ENCODE assay signal across 13 mouse cellular contexts in the genomic region with DNA sequence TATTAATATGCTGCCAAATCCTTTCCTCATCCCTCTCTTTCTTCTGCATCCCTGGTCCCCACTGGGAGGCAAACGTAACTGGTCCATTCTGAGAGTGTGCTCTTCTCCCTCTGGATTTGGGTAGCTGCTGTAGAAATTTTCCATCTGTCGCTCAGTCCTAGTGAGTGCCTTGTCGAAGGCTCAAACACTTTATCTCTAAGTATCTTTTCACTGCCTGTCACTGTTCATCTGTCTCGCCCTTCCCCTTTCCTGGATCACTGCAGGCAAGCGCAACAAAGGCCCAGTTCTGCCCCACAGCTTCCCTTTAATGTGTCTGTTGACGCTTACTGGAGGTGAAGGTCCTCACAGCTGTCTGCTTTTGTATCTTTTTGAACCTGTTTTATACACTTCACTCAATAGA. TPM values are rescaled to one million over a fixed set of nuclear protein-coding genes. Genes with fewer than 3 reads are reported as not detected.
A peak's percentile ranks its signal among the peaks of the same experiment; 100 is the strongest.
DNase-seq lines count a peak whose midpoint lies in the region; ATAC-seq and TF ChIP-seq lines count a peak whose summit lies in the region.
"Had no signal": no experiment of that assay in that cellular context is flagged by ENCODE, and none has a peak within 500 bp of the region (broad histone marks: within the 10 kb centered on the region; RNA-seq: fewer than 3 reads in every experiment).

No protein-coding gene starts in this region.

- no peaks in the 10 kb centered on the region for H3K27me3 ChIP-seq in heart, postnatal 0 days (ENCODE audit: control insufficient read depth, insufficient read depth, low read length)
- H3K27me3 ChIP-seq in heart, embryonic 11.5 days (ENCODE audit: control insufficient read depth, insufficient read depth, low read length), result no peaks in the 10 kb centered on the region
- no peaks in the 10 kb centered on the region for H3K27me3 ChIP-seq in lung, postnatal 0 days (replicated peaks; ENCODE audit: insufficient read depth, low read length)
- H3K27me3 ChIP-seq in midbrain, embryonic 15.5 days (replicated peaks), result no peaks in the 10 kb centered on the region
- H3K27me3 ChIP-seq: embryonic facial prominence, embryonic 12.5 days; liver, embryonic 13.5 days had no signal

- H3K4me1 ChIP-seq in heart, postnatal 0 days (ENCODE audit: control insufficient read depth, insufficient read depth), result peaks cover 12% of the 10 kb centered on the region; the same call in 1 of the 2 replicates
- peaks cover 6% of the 10 kb centered on the region for H3K4me1 ChIP-seq in heart, embryonic 11.5 days (ENCODE audit: control insufficient read depth, insufficient read depth, low read length)
- no peaks in the 10 kb centered on the region for H3K4me1 ChIP-seq in lung, postnatal 0 days (ENCODE audit: insufficient read depth, low read depth, low read length)
- no peaks in the 10 kb centered on the region for H3K4me1 ChIP-seq in midbrain, embryonic 15.5 days
- H3K4me1 ChIP-seq: embryonic facial prominence, embryonic 12.5 days; liver, embryonic 13.5 days had no signal

- WGBS in heart, postnatal 0 days, result 28% methylated on average over 6 of the region's 6 CpGs
- 34% methylated on average over 6 of the region's 6 CpGs for WGBS in heart, embryonic 11.5 days (ENCODE audit: insufficient replicate concordance)
- 46% methylated on average over 6 of the region's 6 CpGs for WGBS in lung, postnatal 0 days
- WGBS in midbrain, embryonic 15.5 days, result 30% methylated on average over 6 of the region's 6 CpGs

- no peak overlapping the region for H3K4me2 ChIP-seq in heart, postnatal 0 days (ENCODE audit: low read depth, low read length)
- H3K4me2 ChIP-seq in heart, embryonic 11.5 days, result no peak overlapping the region
- no peak overlapping the region for H3K4me2 ChIP-seq in lung, postnatal 0 days (replicated peaks; ENCODE audit: low read depth, low read length)
- no peak overlapping the region for H3K4me2 ChIP-seq in midbrain, embryonic 15.5 days
- H3K4me2 ChIP-seq: embryonic facial prominence, embryonic 12.5 days; liver, embryonic 13.5 days had no signal

- no peak for TF ChIP-seq EP300 in heart, postnatal 0 days (IDR thresholded peaks at IDR 0.05; ENCODE audit: low read depth)
- TF ChIP-seq EP300 in lung, postnatal 0 days (IDR thresholded peaks at IDR 0.05), result no peak

- TF ChIP-seq POLR2A in brain, embryonic 14.5 days (IDR thresholded peaks at IDR 0.05; ENCODE audit: borderline replicate concordance, extremely low read depth, insufficient read depth, insufficient read length, poor library complexity, severe bottlenecking), result no peak

- no peak for TF ChIP-seq CTCF in heart, postnatal 0 days (IDR thresholded peaks at IDR 0.05; ENCODE audit: low read depth)
- no peak for TF ChIP-seq CTCF in brain, embryonic 14.5 days (IDR thresholded peaks at IDR 0.05; ENCODE audit: borderline replicate concordance, extremely low read depth, insufficient read depth, insufficient read length)
- TF ChIP-seq CTCF in lung, postnatal 0 days (IDR thresholded peaks at IDR 0.05), result no peak

- no peak overlapping the region for H3K4me3 ChIP-seq in heart, postnatal 0 days (ENCODE audit: low read depth, low read length)
- no peak overlapping the region for H3K4me3 ChIP-seq in heart, embryonic 11.5 days (ENCODE audit: low read depth, low read length)
- H3K4me3 ChIP-seq in lung, postnatal 0 days (ENCODE audit: low read depth, low read length), result no peak overlapping the region
- H3K4me3 ChIP-seq in midbrain, embryonic 15.5 days, result no peak overlapping the region
- H3K4me3 ChIP-seq: embryonic facial prominence, embryonic 12.5 days; layer of hippocampus, adult 2 months; liver, embryonic 13.5 days had no signal

- H3K36me3 ChIP-seq in heart, postnatal 0 days (replicated peaks; ENCODE audit: control insufficient read depth, insufficient read depth, low read length), result peaks cover 71% of the 10 kb centered on the region
- H3K36me3 ChIP-seq in heart, embryonic 11.5 days (ENCODE audit: control insufficient read depth, insufficient read depth, low read length), result peaks cover 36% of the 10 kb centered on the region
- peaks cover 59% of the 10 kb centered on the region; the same call in 1 of the 2 replicates for H3K36me3 ChIP-seq in lung, postnatal 0 days (ENCODE audit: insufficient read depth, low read length)
- peaks cover 51% of the 10 kb centered on the region for H3K36me3 ChIP-seq in midbrain, embryonic 15.5 days (replicated peaks)

- no peak for ATAC-seq in heart, postnatal 0 days (ENCODE audit: insufficient read depth, low read depth)
- no peak for ATAC-seq in heart, embryonic 11.5 days (replicated peaks; ENCODE audit: insufficient number of reproducible peaks, low FRiP score, low TSS enrichment)
- ATAC-seq in lung, postnatal 0 days, result peak; percentile 6; the same call in 1 of the 2 replicates
- peak; percentile 73; the same call in 1 of the 2 replicates for ATAC-seq in midbrain, embryonic 15.5 days (replicated peaks)
- no peak for ATAC-seq in erythroid progenitor cell, adult 5-6 weeks (replicated peaks; ENCODE audit: low FRiP score, poor library complexity, severe bottlenecking)

- peak overlapping the region; percentile 79 for H3K27ac ChIP-seq in heart, postnatal 0 days (ENCODE audit: low read depth)
- H3K27ac ChIP-seq in heart, embryonic 11.5 days (ENCODE audit: low read depth, low read length), result no peak overlapping the region
- H3K27ac ChIP-seq in lung, postnatal 0 days (ENCODE audit: low read length), result no peak overlapping the region
- H3K27ac ChIP-seq in midbrain, embryonic 15.5 days, result no peak overlapping the region
- H3K27ac ChIP-seq: embryonic facial prominence, embryonic 12.5 days; layer of hippocampus, adult 2 months; liver, embryonic 13.5 days had no signal

- no peaks in the 10 kb centered on the region for H3K9me3 ChIP-seq in heart, postnatal 0 days (replicated peaks; ENCODE audit: control insufficient read depth, low read length)
- H3K9me3 ChIP-seq in heart, embryonic 11.5 days (replicated peaks; ENCODE audit: control insufficient read depth, low read length), result no peaks in the 10 kb centered on the region
- no peaks in the 10 kb centered on the region for H3K9me3 ChIP-seq in lung, postnatal 0 days (ENCODE audit: low read length)
- H3K9me3 ChIP-seq in midbrain, embryonic 15.5 days, result no peaks in the 10 kb centered on the region
- H3K9me3 ChIP-seq: embryonic facial prominence, embryonic 12.5 days; liver, embryonic 13.5 days had no signal

- no peak for DNase-seq in heart, postnatal 0 days (ENCODE audit: low spot score)
- peak; percentile 59 for DNase-seq in brain, embryonic 14.5 days (ENCODE audit: low read depth)
- DNase-seq in lung, postnatal 0 days (ENCODE audit: low spot score), result peak; percentile 7
- no peak for DNase-seq in gastrocnemius, postnatal 4 days (ENCODE audit: low spot score in 2 of 2)
- DNase-seq: cerebellum, adult 8-10 months; kidney, adult 11 months; liver, embryonic 13.5 days had no signal

- H3K9ac ChIP-seq in heart, postnatal 0 days (replicated peaks; ENCODE audit: low read depth, low read length), result no peak overlapping the region
- no peak overlapping the region for H3K9ac ChIP-seq in heart, embryonic 11.5 days (ENCODE audit: low read depth, low read length)
- no peak overlapping the region for H3K9ac ChIP-seq in lung, postnatal 0 days (replicated peaks; ENCODE audit: low read depth)
- no peak overlapping the region for H3K9ac ChIP-seq in midbrain, embryonic 15.5 days
- H3K9ac ChIP-seq: embryonic facial prominence, embryonic 12.5 days; liver, embryonic 13.5 days had no signal

RNA-seq across cellular contexts. Expression of a gene that starts 12.6 kb away (rescaled TPM):
- 53.4 and 87.3 TPM in 2 replicates for total RNA-seq in heart, postnatal 0 days (2014; rRNA removed; ENCODE audit: low replicate concordance)
- 63.9 and 68.1 TPM in 2 replicates for polyA plus RNA-seq in heart, postnatal 0 days (2015; fragmentation: Nextera tagmentation; extraction: Ambion mirVana)
- polyA plus RNA-seq in heart, embryonic 11.5 days (2014; fragmentation: Nextera tagmentation; extraction: Ambion mirVana), result 115 and 122 TPM in 2 replicates
- polyA plus RNA-seq in brain, embryonic 14.5 days (2012; rRNA removed), result 136 and 139 TPM in 2 replicates
- polyA plus RNA-seq in lung, postnatal 0 days (2015; fragmentation: Nextera tagmentation; extraction: Ambion mirVana), result 103 and 108 TPM in 2 replicates
- 116 and 122 TPM in 2 replicates for polyA plus RNA-seq in midbrain, embryonic 15.5 days (2015; fragmentation: Nextera tagmentation; extraction: Ambion mirVana)
- total RNA-seq in erythroid progenitor cell, adult 5-6 weeks (2015; ENCODE audit: low replicate concordance), result 43.2 and 52.0 TPM in 2 replicates
- 14.7 and 16.4 TPM in 2 replicates for total RNA-seq in erythroid progenitor cell, adult 5-6 weeks (2017; ENCODE audit: low replicate concordance)
- total RNA-seq in gastrocnemius, postnatal 4 days (2021), result 10 to 100 TPM; 62.9 to 65.4 TPM

RNA-seq across cellular contexts. Expression of a gene that starts 12.9 kb away (rescaled TPM):
- 148 and 174 TPM in 2 replicates for total RNA-seq in heart, postnatal 0 days (2014; rRNA removed; ENCODE audit: low replicate concordance)
- 101 and 102 TPM in 2 replicates for polyA plus RNA-seq in heart, postnatal 0 days (2015; fragmentation: Nextera tagmentation; extraction: Ambion mirVana)
- 146 and 201 TPM in 2 replicates for polyA plus RNA-seq in heart, embryonic 11.5 days (2014; fragmentation: Nextera tagmentation; extraction: Ambion mirVana)
- polyA plus RNA-seq in brain, embryonic 14.5 days (2012; rRNA removed), result 79.5 and 135 TPM in 2 replicates
- 99.1 and 111 TPM in 2 replicates for polyA plus RNA-seq in lung, postnatal 0 days (2015; fragmentation: Nextera tagmentation; extraction: Ambion mirVana)
- polyA plus RNA-seq in midbrain, embryonic 15.5 days (2015; fragmentation: Nextera tagmentation; extraction: Ambion mirVana), result 199 and 209 TPM in 2 replicates
- 44.9 and 67.4 TPM in 2 replicates for total RNA-seq in erythroid progenitor cell, adult 5-6 weeks (2015; ENCODE audit: low replicate concordance)
- total RNA-seq in erythroid progenitor cell, adult 5-6 weeks (2017; ENCODE audit: low replicate concordance), result 41.3 and 47.1 TPM in 2 replicates
- 100 to 1,000 TPM; 162 to 172 TPM for total RNA-seq in gastrocnemius, postnatal 4 days (2021)

RNA-seq across cellular contexts. Expression of a gene that starts 31.4 kb away (rescaled TPM):
- total RNA-seq in heart, postnatal 0 days (2014; rRNA removed; ENCODE audit: low replicate concordance), result 157 and 250 TPM in 2 replicates
- polyA plus RNA-seq in heart, postnatal 0 days (2015; fragmentation: Nextera tagmentation; extraction: Ambion mirVana), result 155 and 161 TPM in 2 replicates
- polyA plus RNA-seq in heart, embryonic 11.5 days (2014; fragmentation: Nextera tagmentation; extraction: Ambion mirVana), result 120 and 139 TPM in 2 replicates
- 105 and 106 TPM in 2 replicates for polyA plus RNA-seq in brain, embryonic 14.5 days (2012; rRNA removed)
- 74.5 and 74.9 TPM in 2 replicates for polyA plus RNA-seq in lung, postnatal 0 days (2015; fragmentation: Nextera tagmentation; extraction: Ambion mirVana)
- 165 and 168 TPM in 2 replicates for polyA plus RNA-seq in midbrain, embryonic 15.5 days (2015; fragmentation: Nextera tagmentation; extraction: Ambion mirVana)
- total RNA-seq in erythroid progenitor cell, adult 5-6 weeks (2015; ENCODE audit: low replicate concordance), result 14.7 and 15.1 TPM in 2 replicates
- 15.4 and 21.5 TPM in 2 replicates for total RNA-seq in erythroid progenitor cell, adult 5-6 weeks (2017; ENCODE audit: low replicate concordance)
- 100 to 1,000 TPM; 130 to 147 TPM for total RNA-seq in gastrocnemius, postnatal 4 days (2021)

RNA-seq across cellular contexts. Expression of a gene that starts 37.8 kb away (rescaled TPM):
- not detected in 2 replicates for total RNA-seq in heart, postnatal 0 days (2014; rRNA removed; ENCODE audit: low replicate concordance)
- not detected in 2 replicates for polyA plus RNA-seq in heart, postnatal 0 days (2015; fragmentation: Nextera tagmentation; extraction: Ambion mirVana)
- polyA plus RNA-seq in heart, embryonic 11.5 days (2014; fragmentation: Nextera tagmentation; extraction: Ambion mirVana), result not detected in 2 replicates
- polyA plus RNA-seq in brain, embryonic 14.5 days (2012; rRNA removed), result 14.8 and 19.3 TPM in 2 replicates
- polyA plus RNA-seq in lung, postnatal 0 days (2015; fragmentation: Nextera tagmentation; extraction: Ambion mirVana), result not detected in 2 replicates
- 2.0 and 2.5 TPM in 2 replicates for polyA plus RNA-seq in midbrain, embryonic 15.5 days (2015; fragmentation: Nextera tagmentation; extraction: Ambion mirVana)
- total RNA-seq in erythroid progenitor cell, adult 5-6 weeks (2015; ENCODE audit: low replicate concordance), result not detected in 2 replicates
- not detected in 2 replicates for total RNA-seq in erythroid progenitor cell, adult 5-6 weeks (2017; ENCODE audit: low replicate concordance)
- total RNA-seq in gastrocnemius, postnatal 4 days (2021), result not detected
- polyA plus RNA-seq: gonadal fat pad, adult 2 months; liver, embryonic 13.5 days had no signal

RNA-seq across cellular contexts. Expression of a gene that starts 52.7 kb away (rescaled TPM):
- 119 and 129 TPM in 2 replicates for total RNA-seq in heart, postnatal 0 days (2014; rRNA removed; ENCODE audit: low replicate concordance)
- polyA plus RNA-seq in heart, postnatal 0 days (2015; fragmentation: Nextera tagmentation; extraction: Ambion mirVana), result 116 and 119 TPM in 2 replicates
- 85.4 and 105 TPM in 2 replicates for polyA plus RNA-seq in heart, embryonic 11.5 days (2014; fragmentation: Nextera tagmentation; extraction: Ambion mirVana)
- 76.6 and 84.5 TPM in 2 replicates for polyA plus RNA-seq in brain, embryonic 14.5 days (2012; rRNA removed)
- 93.7 and 96.6 TPM in 2 replicates for polyA plus RNA-seq in lung, postnatal 0 days (2015; fragmentation: Nextera tagmentation; extraction: Ambion mirVana)
- polyA plus RNA-seq in midbrain, embryonic 15.5 days (2015; fragmentation: Nextera tagmentation; extraction: Ambion mirVana), result 93.0 and 94.7 TPM in 2 replicates
- total RNA-seq in erythroid progenitor cell, adult 5-6 weeks (2015; ENCODE audit: low replicate concordance), result 77.5 TPM in 2 replicates
- total RNA-seq in erythroid progenitor cell, adult 5-6 weeks (2017; ENCODE audit: low replicate concordance), result 141 and 176 TPM in 2 replicates
- total RNA-seq in gastrocnemius, postnatal 4 days (2021), result 100 to 1,000 TPM; 139 to 169 TPM

Comparison
In these comparisons a context has a peak if more than half of its experiments do, and no peak if none do; other contexts are left out.
1. ATAC-seq: peak in lung, postnatal 0 days (single experiment) and midbrain, embryonic 15.5 days (single experiment); none in heart, postnatal 0 days (single experiment), heart, embryonic 11.5 days (single experiment) and erythroid progenitor cell, adult 5-6 weeks (single experiment).
2. DNase-seq: peak in brain, embryonic 14.5 days (single experiment) and lung, postnatal 0 days (single experiment); none in heart, postnatal 0 days (single experiment) and gastrocnemius, postnatal 4 days (0 of 2).